Mouse (Mus musculus) gastrocnemius, postnatal 10 days (tissue): Measurements from ENCODE around the gene Bex4. TPM values are rescaled to one million over a fixed set of nuclear protein-coding genes. Genes with fewer than 3 reads are reported as not detected.

Source experiments
- DNase-seq: peaks from one replicate; pipeline ENCODE4 v3.0.0; 2021; ENCODE audit warnings: mixed read lengths
- microRNA-seq, 2 experiments: library from miRNA; unstranded; fragments of <30 nt; microRNA quantifications; one replicate each; pipeline ENCODE4 v1.2.0; 2021
- total RNA-seq, 2 experiments: library from RNA; stranded (reverse); gene quantifications; 2 replicates each; pipeline ENCODE4 v1.2.3; 2021

Bex4 gene
- total RNA-seq, 2 experiments from 2014 or later: not detected

DNA sequence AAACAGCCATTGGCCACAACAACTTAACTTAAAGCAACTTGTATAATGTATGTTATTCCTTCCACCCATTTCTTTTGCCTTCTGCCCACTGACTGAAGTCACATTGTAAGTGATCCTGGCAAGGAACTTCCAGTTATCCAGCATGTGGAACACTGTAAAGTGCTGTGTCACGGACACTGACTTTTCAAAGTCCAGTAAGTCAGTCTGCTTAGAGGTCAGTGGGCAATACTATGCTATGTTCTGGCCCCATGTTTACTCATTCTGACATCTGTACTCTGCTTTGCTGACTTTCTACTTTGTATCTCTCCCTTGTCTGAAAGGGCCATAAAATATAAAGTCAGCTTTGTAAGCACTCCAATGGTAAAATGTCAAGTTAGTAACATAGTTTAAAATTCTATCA is 44.3 kb downstream of the Bex4 start:
- no peak for DNase-seq

Small RNA genes lying within 50 kb of the gene (microRNA-seq; reads per million reads assigned to microRNA genes)
- 0 reads per million in 2 experiments for gene Mir6383

Other genes starting within 250 kb of the Bex4 start
- gene Arxes2, start 145.2 kb upstream of the Bex4 start, total RNA-seq: 1 to 10 TPM; 4.3 to 4.7 TPM
- 1 to 10 TPM; 1.8 to 2.2 TPM for gene Arxes1, start 105.6 kb upstream of the Bex4 start, total RNA-seq
- gene Bex2, start 70.8 kb upstream of the Bex4 start, total RNA-seq: 1 to 10 TPM in 1 of 2 experiments, under 1 TPM in 1; 0.73 to 1.3 TPM
- gene Nxf3, start 53.7 kb upstream of the Bex4 start, total RNA-seq: not detected
- gene Tceal8, start 33.3 kb downstream of the Bex4 start, total RNA-seq: 10 to 100 TPM; 48.0 to 55.1 TPM
- 10 to 100 TPM; 74.3 to 87.3 TPM for gene Tceal5, start 64.9 kb downstream of the Bex4 start, total RNA-seq
- 100 to 1,000 TPM; 539 to 771 TPM for gene Tceal7, start 75.8 kb downstream of the Bex4 start, total RNA-seq
- gene Bex1, start 76.5 kb downstream of the Bex4 start, total RNA-seq: 10 to 100 TPM; 27.7 to 29.1 TPM
- gene Tceal9, start 106.1 kb downstream of the Bex4 start, total RNA-seq: 10 to 100 TPM; 74.7 to 80.1 TPM
- gene Bex3, start 131.3 kb downstream of the Bex4 start, total RNA-seq: 10 to 100 TPM; 23.1 to 32.4 TPM